Mouse (Mus musculus) olfactory bulb, adult 2 months (tissue): ENCODE results near the gene Aox1.

Source experiments
- CTCF ChIP-seq: fragments of 200-500 bp; IDR thresholded peaks from 2 replicates; pipeline ENCODE4 v1.5.1; 2012; ENCODE audit warnings: low read depth, mild to moderate bottlenecking, low read length, moderate library complexity; ENCODE audit not compliant: insufficient read depth
- POLR2A ChIP-seq: fragments of 200-500 bp; IDR thresholded peaks from 2 replicates; pipeline ENCODE4 v1.6.1; 2012; ENCODE audit warnings: mild to moderate bottlenecking, low read depth, low read length, moderate library complexity; ENCODE audit not compliant: insufficient read depth

DNA sequence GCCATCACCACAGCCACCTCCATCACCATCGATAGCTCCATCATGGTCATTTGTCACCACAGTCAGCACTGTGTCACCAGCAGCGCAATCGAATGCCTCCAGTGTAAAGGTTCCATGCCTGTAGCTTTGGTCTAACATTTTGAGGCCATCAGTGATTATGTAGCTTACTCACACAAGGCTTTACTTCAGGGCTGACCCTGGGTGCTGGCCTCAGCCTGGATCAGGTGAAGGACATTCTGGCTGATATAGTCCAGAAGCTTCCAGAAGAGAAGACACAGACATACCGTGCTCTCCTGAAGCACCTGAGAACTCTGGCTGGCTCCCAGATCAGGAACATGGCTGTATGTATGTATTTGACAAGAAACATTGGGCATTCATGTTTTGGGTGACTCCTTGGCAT lies 29.1 kb downstream of the Aox1 start:
- TF ChIP-seq CTCF (no peak), POLR2A (no peak)
